Mouse (Mus musculus): ENCODE measurements around the gene Tcl1b3.
A peak's percentile ranks its signal among the peaks of the same experiment; 100 is the strongest.
"Not testable (repeated sequence)": the region's sequence is repeated elsewhere in the genome, so short reads cannot be mapped to it uniquely, and the experiment has no call there.

Tcl1b3 gene

DNA sequence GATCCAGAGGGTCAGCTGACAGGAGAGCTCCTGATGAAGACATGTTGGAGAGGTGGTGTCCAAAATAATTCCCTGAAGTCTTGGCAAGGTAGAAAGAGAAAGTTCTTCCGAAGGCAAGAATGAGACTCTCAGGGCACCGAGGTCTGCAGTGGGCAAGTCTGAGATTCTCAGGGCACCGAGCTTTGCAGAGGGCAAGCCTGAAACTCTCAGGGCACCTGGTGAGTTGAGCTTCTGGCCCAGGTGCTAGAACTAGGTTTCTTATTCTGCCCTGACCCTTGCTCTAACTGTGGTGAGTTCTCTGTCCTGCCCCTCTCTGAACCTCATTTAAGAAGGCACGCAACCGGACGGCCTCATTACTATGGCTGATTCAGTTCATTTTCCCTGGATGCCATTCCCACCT lies at the start of gene Tcl1b3:
Gene Tcl1b3, plus strand, starts transcription at position 301 of the 400 bp plus-strand sequence.
- not testable (repeated sequence) for DNase-seq

DNA sequence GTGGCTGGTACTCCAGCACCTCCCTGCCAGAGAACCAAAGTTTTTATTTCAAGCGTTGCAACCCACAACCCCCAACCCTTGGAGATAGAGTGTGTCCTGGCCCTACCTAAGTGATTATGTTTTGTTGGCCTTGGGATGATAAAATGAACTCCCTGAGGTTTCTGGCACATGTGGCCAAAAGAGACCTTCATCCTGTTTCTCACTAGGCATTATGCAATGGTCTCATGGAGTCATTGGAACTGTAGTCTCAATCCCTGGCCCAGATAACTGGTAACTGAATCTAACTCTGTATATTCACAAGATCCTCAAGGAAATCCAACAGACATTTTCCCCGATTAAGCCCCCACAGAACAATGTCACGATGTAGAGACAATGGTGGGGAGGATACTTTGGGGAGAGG lies 47.7 kb upstream of the Tcl1b3 start:
- DNase-seq = no peak

DNA sequence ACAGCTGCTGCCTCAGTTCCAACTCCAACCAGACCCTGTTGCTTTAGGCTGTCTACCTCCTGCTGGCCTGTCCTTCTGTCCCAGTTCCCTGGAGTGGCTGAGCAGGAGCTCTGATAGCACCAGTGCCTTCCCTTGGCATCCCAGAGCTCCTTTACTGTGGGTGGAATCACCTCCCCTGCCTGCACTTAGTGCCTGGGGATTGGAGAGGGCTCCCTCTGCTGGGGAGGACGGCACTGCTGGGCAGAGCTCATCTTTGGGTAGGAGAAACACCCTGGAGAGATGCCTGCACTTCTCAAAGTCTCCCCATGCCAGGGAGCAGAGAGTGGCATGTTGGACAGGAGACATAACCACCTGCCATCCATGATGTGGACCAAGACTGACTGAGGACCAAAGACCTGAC lies 45.9 kb upstream of the Tcl1b3 start:
- DNase-seq = peak in 1 of 2 experiments; percentile 8

DNA sequence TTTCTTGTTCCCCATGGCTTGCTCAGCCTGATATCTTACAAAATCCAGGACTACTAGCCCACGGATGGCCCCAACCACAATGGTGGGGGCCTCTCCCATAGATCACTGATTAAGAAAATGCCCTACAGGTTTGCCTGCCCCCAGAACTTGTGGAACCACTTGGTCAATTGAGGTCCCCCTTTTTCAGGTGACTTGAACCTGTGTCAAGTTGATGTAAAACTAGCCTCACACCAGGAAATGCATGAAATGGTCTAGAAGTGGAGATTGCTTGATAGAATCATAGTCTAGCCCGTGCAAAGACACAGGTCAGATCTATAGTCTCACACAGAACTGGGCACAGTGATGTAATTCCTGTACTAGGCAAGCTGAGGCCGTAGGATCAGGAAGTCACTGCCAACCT lies 45.1 kb upstream of the Tcl1b3 start, which contains the start of gene Tcl1b2:
Gene Tcl1b2, plus strand, starts transcription at position 301 of the 400 bp plus-strand sequence.
- DNase-seq = no peak

DNA sequence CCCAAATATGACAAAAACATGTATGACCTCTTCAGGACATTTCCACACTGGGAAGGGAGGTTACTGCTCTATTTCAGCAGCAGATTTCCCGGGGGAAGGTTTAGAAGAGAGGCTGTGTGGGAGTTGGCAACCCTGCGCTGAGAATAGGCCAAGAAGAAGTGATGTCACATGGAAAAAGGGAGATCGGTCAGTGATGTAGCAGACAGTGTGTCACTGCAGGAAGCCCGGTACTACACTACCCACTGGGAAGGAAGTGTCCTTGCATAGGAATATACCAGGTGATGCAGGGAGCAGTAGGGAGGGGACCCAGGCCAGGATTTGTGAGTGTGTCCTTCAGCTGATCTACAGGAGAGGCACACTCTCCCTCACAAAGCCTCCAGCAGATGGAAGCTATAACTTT lies 35.6 kb upstream of the Tcl1b3 start:
- DNase-seq = not testable (repeated sequence)

DNA sequence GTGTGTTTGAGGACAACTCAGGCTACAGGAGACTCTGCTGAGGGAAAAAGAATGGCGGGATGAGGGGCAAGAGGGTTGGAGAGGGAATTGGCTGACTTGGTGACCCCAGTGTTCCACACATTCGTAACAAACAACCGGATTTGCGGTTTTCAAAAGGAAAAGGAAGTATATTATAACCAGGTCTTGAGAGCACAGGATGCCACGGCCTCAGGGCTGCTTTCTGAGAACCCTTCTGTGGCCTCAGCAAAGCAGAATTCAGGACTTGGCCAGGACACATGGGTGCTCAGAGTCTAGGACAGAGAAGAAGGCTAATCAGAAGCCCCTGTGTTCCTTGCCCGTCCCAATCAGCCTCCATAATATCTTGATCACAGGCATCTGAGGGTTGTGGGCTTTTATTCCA lies 32.0 kb upstream of the Tcl1b3 start:
- no peak for DNase-seq

DNA sequence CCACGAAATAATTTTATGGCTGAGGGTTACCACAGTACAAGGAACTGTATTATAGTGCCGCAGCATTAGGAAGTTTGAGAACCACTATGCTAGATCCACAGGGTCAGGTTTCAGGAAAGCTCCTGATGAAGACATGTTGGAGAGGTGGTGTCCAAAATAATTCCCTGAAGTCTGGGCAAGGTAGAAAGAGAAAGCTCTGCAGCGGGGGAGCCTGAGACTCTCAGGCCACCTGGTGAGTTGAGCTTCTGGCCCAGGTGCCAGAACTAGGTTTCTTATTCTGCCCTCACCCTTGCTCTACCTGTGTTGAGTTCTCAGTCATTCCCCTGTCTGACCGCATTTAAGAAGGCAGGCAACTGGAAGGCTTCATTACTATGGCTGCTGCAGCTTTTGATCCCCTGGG lies 31.5 kb upstream of the Tcl1b3 start, which contains the start of gene Tcl1b1:
Gene Tcl1b1, plus strand, starts transcription at position 301 of the 400 bp plus-strand sequence.
- no peak for DNase-seq

DNA sequence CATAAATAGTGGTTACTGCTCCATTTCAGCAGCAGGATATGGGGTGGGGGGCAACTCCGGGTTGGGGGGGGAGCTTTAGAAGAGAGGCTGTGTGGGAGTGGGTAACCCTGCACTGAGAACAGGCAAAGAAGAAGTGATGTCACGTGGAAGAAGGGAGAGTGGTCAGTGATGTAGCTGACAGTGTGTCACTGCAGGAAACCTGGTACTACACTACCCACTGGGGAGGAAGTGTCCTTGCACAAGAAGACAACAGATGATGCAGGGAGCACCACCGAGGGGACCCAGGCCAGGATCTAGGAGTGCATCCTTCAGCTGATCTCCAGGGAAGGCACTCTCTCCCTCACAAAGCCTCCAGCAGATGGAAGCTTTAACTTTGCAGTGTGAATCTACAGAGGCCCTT lies 24.1 kb upstream of the Tcl1b3 start:
- DNase-seq = no peak

DNA sequence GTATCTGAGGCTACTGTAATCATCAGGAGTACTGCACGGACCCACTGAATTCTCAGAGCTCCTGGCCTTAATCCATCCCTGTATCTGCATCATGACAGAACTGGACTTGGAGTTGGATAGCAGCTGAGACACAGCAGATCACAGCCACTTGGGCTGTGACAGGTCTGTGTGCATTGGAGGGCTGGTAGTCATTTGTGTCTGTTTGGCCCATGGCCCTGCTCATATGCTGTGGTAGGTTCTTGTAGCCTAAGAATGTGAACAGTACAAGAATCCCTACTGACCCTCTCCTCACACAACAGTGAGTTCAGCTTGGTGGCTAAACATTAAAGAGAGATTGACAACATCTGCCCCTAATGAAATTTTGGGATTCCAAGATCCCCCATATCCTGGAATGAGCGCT lies 17.5 kb upstream of the Tcl1b3 start:
- DNase-seq = peak; percentile 31 to 85

DNA sequence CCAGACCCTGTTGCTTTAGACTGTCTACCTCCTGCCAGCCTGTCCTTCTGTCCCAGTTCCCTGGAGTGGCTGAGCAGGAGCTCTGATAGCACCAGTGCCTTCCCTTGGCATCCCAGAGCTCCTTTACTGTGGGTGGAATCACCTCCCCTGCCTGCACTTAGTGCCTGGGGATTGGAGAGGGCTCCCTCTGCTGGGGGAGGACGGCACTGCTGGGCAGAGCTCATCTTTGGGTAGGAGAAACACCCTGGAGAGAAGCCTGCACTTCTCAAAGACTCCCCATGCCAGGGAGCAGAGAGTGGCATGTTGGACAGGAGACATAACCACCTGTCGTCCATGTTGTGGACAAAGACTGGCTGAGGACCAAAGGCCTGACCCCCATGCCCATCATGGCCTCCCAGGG lies 16.5 kb upstream of the Tcl1b3 start:
- DNase-seq = peak; percentile 42 to 61

DNA sequence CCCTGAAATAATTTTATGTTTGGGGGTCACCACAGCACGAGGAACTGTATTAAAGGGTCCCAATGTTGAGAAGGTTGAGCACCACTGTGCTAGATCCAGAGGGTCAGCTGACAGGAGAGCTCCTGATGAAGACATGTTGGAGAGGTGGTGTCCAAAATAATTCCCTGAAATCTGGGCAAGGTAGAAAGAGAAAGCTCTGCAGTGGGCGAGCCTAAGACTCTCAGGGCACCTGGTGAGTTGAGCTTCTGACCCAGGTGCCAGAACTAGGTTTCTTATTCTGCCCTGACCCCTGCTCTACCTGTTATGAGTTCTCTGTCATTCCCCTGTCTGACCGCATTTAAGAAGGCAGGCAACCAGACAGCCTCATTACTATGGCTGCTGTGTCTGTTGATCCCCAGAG lies 14.8 kb upstream of the Tcl1b3 start, which contains the start of gene Tcl1b5:
Gene Tcl1b5, plus strand, starts transcription at position 301 of the 400 bp plus-strand sequence.
- not testable (repeated sequence) for DNase-seq

DNA sequence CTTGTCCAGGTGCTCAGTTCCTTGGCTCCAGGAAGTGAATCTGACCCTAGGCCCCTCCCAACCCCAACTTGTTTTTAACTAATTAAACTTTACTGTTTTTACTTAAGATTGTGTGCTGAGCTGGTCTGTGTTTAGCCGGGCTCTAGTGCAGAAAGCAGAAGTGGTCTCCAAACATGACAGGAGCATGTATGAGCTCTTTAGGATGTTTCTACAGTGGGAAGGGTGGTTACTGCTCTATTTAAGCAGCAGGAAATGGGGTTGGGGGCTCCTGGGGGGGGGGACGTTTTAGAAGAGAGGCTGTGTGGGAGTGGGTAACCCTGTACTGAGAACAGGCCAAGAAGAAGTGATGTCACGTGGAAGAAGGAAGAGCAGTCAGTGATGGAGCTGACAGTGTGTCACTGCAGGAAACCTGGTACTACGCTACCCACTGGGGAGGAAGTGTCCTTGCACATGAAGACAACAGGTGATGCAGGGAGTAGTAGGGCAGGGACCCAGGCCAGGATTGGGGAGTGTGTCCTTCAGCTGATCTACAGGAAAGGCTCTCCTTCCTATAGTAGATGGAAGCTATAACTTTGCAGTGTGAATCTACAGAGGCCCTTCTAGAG lies 9.7 kb upstream of the Tcl1b3 start:
- not testable (repeated sequence) for DNase-seq

DNA sequence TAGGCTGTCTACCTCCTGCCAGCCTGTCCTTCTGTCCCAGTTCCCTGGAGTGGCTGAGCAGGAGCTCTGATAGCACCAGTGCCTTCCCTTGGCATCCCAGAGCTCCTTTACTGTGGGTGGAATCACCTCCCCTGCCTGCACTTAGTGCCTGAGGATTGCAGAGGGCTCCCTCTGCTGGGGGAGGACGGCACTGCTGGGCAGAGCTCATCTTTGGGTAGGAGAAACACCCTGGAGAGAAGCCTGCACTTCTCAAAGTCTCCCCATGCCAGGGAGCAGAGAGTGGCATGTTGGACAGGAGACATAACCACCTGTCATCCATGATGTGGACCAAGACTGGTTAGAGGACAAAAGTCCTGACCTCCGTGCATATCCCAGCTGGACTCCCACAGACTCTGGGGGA lies 1.9 kb upstream of the Tcl1b3 start:
- not testable (repeated sequence) for DNase-seq

DNA sequence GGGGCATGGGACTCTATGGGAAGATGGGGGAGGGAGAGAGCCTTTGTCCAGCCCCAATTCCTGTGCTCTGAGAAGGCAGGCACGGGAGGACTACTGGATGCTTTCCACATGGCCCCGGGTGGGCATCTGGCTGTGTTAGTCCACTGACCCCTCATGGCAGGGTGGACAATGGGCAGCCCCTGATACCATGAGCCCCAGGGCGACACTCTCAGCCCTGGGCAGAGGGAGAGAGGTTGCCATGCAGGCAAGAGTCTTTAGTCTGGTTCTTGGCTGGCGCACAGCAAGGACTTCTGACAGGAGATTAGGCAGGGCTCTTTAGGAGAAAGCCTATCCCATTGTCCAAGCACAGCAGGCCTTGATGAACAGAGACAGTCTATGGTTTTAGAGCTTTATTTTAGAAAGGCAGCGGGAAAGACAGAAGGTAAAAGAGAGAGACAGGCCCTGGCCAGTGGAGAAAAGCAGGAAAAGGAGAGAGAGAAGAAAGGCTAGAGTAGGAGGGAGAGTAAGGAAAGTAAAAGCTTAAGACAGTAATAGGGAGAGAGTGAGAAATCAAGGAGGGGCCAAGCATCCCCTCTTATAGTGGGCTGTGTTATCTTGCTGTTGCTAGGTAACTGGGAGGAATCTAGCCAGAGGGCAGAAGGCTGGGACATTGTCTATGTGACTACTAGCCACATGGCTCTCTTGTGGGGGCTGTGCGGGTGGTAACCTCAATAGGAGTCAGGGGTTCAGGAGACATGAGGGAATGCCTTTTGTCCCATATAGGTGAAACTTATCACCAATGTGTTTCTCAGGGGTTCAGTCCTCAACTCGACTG lies 9.0 kb downstream of the Tcl1b3 start:
- DNase-seq = not testable (repeated sequence)

DNA sequence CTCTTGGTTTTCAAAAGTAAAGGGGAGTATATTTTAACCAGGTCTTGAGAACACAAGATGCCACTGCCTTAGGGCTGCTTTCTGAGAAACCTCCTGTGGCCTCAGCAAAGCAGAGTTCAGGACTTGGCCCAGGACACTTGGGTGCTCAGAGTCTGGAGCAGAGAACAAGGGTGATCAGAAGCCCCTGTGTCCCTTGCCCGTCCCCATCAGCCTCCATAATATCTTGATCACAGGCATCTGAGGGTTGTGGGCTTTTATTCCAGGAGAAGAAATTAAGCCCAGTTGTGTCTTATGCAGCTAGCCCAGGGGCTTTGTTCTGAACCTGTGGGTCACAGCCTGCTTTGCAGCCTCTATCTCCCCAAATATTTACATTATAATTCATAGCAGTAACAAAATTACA lies 10.8 kb downstream of the Tcl1b3 start, which contains the start of gene Tcl1b4:
Gene Tcl1b4, plus strand, starts transcription at position 301 of the 400 bp plus-strand sequence.
- DNase-seq = not testable (repeated sequence)

DNA sequence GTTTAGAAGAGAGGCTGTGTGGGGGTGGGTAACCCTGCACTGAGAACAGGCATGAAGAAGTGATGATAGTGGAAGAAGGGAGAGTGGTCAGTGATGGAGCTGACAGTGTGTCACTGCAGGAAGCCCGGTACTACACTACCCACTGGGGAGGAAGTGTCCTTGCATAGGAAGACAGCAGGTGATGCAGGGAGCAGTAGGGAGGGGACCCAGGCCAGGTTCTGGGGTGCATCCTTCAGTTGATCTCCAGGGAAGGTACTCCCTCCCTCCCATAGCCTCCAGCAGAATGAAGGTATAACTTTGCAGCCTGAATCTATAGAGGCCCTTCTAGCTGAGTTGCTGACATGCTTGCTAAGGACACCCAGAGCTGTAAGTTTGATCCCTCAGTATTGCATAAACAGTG lies 16.2 kb downstream of the Tcl1b3 start:
- no peak for DNase-seq

DNA sequence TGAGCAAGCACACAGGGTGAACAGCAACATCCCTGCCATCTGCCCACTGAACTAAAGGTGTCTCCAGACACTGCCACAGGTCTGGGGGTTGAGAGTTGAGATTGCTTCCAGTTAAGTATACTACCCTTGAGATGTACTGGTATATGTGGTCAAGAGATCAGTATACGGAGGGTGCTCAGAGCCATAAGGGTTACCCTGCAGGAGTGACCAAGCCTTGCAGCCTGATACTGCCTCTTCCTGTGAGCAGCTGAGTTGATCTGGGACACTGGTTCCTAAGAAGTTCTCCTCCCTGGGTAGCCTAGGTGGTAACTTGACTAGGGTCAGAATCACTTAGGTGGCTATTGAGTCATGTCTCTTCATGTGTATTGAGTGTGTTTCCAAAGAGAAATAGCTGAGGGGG lies 17.6 kb downstream of the Tcl1b3 start:
- DNase-seq = no peak

DNA sequence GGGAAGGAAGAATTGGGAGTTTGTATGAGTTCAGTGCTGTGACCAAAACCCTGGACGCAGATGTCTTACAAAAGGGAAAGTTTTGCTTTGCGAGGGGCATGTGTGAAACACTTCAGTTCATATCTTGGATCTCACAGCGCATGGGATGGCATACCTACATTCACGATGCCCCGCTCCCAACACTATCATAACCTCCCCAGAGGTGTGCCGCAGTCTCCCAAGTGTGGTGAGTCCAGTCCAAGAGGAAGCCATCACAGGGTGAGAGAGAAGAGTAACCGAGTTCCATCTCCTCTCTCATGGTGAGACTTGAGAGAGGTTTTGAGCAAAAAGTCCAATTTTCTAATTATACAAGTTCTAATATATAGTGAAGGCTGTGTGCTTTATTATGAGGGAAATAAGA lies 18.4 kb downstream of the Tcl1b3 start:
- no peak for DNase-seq

DNA sequence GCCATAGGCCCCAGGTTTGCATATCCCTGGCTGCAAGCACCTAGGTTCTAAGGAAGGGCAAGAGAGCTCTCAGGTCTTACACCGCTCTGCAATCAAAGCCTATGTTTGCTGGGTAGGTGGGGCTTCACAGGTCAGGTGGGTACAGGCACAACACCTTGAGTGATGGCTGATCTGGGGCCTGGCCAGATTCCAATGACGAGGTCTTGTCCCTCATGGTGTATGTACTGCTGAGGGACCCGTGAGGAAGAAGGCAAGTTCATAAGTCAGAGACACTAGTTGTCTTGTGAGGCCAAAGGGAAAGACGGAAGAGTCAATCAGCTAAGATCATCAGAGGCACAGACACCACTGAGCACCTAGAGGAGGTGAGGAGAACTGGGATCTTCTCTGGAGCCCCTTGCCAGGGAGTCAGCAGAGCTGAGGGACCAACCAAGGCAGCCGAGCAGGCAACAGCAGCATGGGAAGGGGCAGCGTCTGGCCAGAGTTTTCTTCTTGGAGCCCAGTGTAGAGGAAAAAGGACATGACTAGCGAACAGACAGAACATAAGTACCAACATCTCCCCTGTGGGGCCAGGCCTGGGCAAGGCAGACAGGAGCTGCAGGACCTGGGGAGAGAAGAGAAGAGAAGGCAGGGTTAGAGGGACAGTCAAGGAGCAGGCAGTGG lies 26.4 kb downstream of the Tcl1b3 start:
- DNase-seq = no peak

DNA sequence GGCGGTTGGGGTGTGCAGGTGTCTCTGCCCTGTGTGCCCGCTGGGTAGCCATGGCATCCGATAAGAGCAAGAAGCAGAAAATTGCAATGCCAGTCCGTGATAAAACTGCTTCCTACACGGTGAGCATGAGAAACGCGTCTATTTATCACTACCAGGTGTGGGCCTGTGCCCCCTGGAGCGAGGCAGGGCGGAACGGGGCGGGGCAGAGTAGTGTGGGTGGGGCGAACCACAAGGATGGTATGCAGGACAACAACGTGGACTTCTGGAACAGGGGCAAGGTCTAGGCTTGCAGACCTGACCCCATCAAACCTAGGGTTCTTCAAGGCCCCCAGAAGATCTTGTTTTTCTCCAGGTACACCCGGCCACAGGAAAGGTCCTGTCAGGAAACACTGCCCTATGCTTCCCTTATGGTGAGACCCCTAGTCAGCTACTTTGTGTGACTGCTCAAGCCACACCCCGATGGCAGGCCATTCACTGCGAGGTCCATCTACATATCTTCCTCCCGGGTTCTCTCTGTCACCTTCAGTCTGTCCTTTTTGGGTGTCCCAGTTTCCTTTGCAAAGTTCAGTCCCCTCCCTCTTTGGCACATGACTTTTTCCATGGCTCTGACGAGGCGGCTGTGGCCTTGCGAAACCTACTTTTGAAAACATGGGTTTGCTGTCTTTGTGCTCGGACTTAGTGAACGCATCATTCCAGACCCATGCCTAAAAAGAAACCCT lies 31.9 kb downstream of the Tcl1b3 start, which contains the start of gene Tcl1:
Gene Tcl1, minus strand, starts transcription at position 193 of the 719 bp plus-strand sequence.
- DNase-seq = no peak

DNA sequence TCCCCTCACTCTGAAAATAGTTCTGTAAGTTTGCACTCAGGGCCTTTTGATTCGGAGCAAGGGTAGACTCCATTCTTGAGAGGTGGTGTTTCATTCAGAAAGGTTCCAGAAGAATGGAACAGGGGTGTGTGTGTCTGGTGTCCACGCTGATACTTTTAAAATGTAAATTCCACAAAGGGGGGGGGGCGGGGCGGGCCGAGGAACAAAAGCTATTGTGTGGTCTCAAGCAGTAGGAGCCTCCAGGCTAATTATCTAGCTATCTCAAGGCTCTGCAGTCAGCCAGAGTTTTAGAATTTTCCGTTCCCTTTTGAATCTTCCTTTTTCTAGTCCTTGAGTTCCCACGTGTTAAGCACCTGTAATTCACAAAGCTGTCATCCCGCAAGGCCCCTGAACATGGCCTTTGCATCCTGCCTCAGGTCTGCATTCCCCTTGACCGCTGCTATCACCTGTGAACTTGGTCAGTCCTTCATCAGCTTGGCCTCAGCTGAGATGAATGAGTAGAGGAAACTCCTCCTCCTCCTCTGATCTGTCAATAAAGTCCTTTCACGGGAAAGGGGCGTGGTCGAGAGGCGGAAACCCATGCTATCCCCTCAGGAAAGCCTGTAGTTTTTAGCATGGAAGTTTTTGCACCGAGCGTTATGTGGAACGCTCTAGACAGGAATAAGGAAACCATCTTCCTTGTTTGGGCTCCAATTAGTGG lies 33.9 kb downstream of the Tcl1b3 start:
- DNase-seq = no peak

DNA sequence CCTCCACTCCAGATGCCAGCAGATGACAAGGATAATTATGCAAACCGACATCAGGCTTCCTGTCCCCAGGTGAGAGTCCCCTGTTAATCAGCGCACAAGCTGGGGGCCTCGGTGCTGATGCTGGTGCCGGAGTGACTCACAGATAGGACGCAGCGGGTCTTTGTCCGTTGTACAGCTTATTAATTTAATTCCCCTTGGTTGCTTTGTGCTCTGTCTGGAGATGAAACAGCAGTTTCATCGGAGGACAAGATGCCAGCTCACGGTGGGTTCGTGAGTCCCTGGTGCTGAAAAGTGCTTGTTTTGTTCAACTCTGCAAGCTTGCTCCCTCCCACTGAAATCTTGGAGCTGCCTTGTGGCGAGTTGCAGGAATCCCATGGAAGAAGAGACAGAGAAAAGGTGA lies 43.5 kb downstream of the Tcl1b3 start:
- no peak for DNase-seq

Data from lung, postnatal 4 days (tissue).